In genomic region chr6:41062746-41063145, GRCm38 (mm10) we compare ENCODE assay signal across 28 mouse cellular contexts. TPM values are rescaled to one million over a fixed set of nuclear protein-coding genes. Genes with fewer than 3 reads are reported as not detected.
DNase-seq lines count a peak whose midpoint lies in the region; ATAC-seq lines count a peak whose summit lies in the region.
"Had no signal": no experiment of that assay in that cellular context is flagged by ENCODE, and none has a peak within 500 bp of the region (broad histone marks: within the 10 kb centered on the region; RNA-seq: fewer than 3 reads in every experiment).

No protein-coding gene starts in this region.

- H3K9me3 ChIP-seq in heart, embryonic 16.5 days (replicated peaks; ENCODE audit: control insufficient read depth, low read length), result no peaks in the 10 kb centered on the region
- H3K9me3 ChIP-seq: embryonic facial prominence, embryonic 15.5 days; heart, embryonic 13.5 days; hindbrain, embryonic 13.5 days; limb, embryonic 12.5 days; liver, embryonic 13.5 days; lung, embryonic 15.5 days; midbrain, embryonic 15.5 days; neural tube, embryonic 13.5 days had no signal

- H3K4me2 ChIP-seq in heart, embryonic 16.5 days (ENCODE audit: low read depth, low read length), result no peak overlapping the region
- H3K4me2 ChIP-seq: embryonic facial prominence, embryonic 15.5 days; heart, embryonic 13.5 days; hindbrain, embryonic 13.5 days; limb, embryonic 12.5 days; liver, embryonic 13.5 days; lung, embryonic 15.5 days; midbrain, embryonic 15.5 days; neural tube, embryonic 13.5 days had no signal

- no peak for DNase-seq in heart, adult 9 months (ENCODE audit: low spot score in 2 of 2)
- DNase-seq in thymus, postnatal 14 days, result peak; percentile 25
- no peak for DNase-seq in thymus, postnatal 25 days
- DNase-seq in adrenal gland, postnatal 4 days (ENCODE audit: low spot score in 2 of 2), result no peak
- DNase-seq in spleen, postnatal 4 days (ENCODE audit: low spot score in 2 of 2), result no peak
- DNase-seq: adrenal gland, postnatal 10 days; cerebellum, adult 2 months; gastrocnemius, postnatal 10 days; heart, adult 18-20 months; kidney, adult 8-10 months; kidney, postnatal 10 days; liver, embryonic 13.5 days; lung, postnatal 36 days; right cerebral cortex, postnatal 4 days had no signal

- H3K27ac ChIP-seq in heart, embryonic 16.5 days (ENCODE audit: low read length), result peak overlapping the region; percentile 13; the same call in 1 of the 2 replicates
- H3K27ac ChIP-seq: embryonic facial prominence, embryonic 15.5 days; heart, embryonic 13.5 days; hindbrain, embryonic 13.5 days; limb, embryonic 12.5 days; liver, embryonic 13.5 days; lung, embryonic 15.5 days; midbrain, embryonic 15.5 days; neural tube, embryonic 13.5 days had no signal

- ATAC-seq in heart, embryonic 16.5 days (replicated peaks; ENCODE audit: extremely low read depth, insufficient read depth, low FRiP score), result no peak
- ATAC-seq in inflammation-experienced regulatory T-cells, adult 6 months, result peak; percentile 23
- ATAC-seq: forebrain, embryonic 14.5 days; midbrain, embryonic 15.5 days had no signal

- no peak overlapping the region for H3K4me3 ChIP-seq in heart, embryonic 16.5 days (ENCODE audit: low read length)
- H3K4me3 ChIP-seq: embryonic facial prominence, embryonic 15.5 days; heart, embryonic 13.5 days; hindbrain, embryonic 13.5 days; limb, embryonic 12.5 days; liver, embryonic 13.5 days; lung, embryonic 15.5 days; midbrain, embryonic 15.5 days; neural tube, embryonic 13.5 days had no signal

- no peaks in the 10 kb centered on the region for H3K36me3 ChIP-seq in heart, embryonic 16.5 days (ENCODE audit: control insufficient read depth, insufficient read depth)
- H3K36me3 ChIP-seq: embryonic facial prominence, embryonic 15.5 days; heart, embryonic 13.5 days; hindbrain, embryonic 13.5 days; limb, embryonic 12.5 days; liver, embryonic 13.5 days; lung, embryonic 15.5 days; midbrain, embryonic 15.5 days; neural tube, embryonic 13.5 days had no signal

- H3K4me1 ChIP-seq in heart, embryonic 16.5 days (ENCODE audit: control insufficient read depth, insufficient read depth, low read length), result peaks cover 3% of the 10 kb centered on the region; the same call in 1 of the 2 replicates
- H3K4me1 ChIP-seq: embryonic facial prominence, embryonic 15.5 days; hindbrain, embryonic 13.5 days; limb, embryonic 12.5 days; liver, embryonic 13.5 days; lung, embryonic 15.5 days; midbrain, embryonic 15.5 days; neural tube, embryonic 13.5 days had no signal

- no peaks in the 10 kb centered on the region for H3K27me3 ChIP-seq in heart, embryonic 16.5 days (ENCODE audit: control insufficient read depth, insufficient read depth, low read length)
- H3K27me3 ChIP-seq: embryonic facial prominence, embryonic 15.5 days; heart, embryonic 13.5 days; hindbrain, embryonic 13.5 days; limb, embryonic 12.5 days; liver, embryonic 13.5 days; lung, embryonic 15.5 days; midbrain, embryonic 15.5 days; neural tube, embryonic 13.5 days had no signal

- no peak overlapping the region for H3K9ac ChIP-seq in heart, embryonic 16.5 days (ENCODE audit: low read length)
- H3K9ac ChIP-seq: embryonic facial prominence, embryonic 15.5 days; heart, embryonic 13.5 days; hindbrain, embryonic 13.5 days; limb, embryonic 12.5 days; liver, embryonic 13.5 days; lung, embryonic 15.5 days; midbrain, embryonic 15.5 days; neural tube, embryonic 13.5 days had no signal

- 52% methylated on average over 3 of the region's 3 CpGs for WGBS in heart, embryonic 16.5 days

RNA-seq across cellular contexts. Expression of gene 2210010C04Rik, which starts 27.4 kb away (rescaled TPM):
- not detected in 2 replicates for polyA plus RNA-seq in heart, embryonic 16.5 days (2015; fragmentation: Nextera tagmentation; extraction: Ambion mirVana)
- polyA plus RNA-seq in inflammation-experienced regulatory T-cells, adult 6 months (2017; shearing (Covaris generic)), result under 1 TPM; 0.26 to 0.33 (median 0.31) TPM
- total RNA-seq in adrenal gland, postnatal 4 days (2021), result 100 to 1,000 TPM in 1 of 2 experiments, not detected in 1; 358 TPM
- total RNA-seq: adrenal gland, postnatal 10 days; gastrocnemius, postnatal 10 days; heart, adult 18-20 months; heart, postnatal 25 days; layer of hippocampus, postnatal 25 days; left cerebral cortex, postnatal 14 days; MEL had no signal
- polyA plus RNA-seq: cerebellum, adult 2 months; embryonic facial prominence, embryonic 15.5 days; forebrain, embryonic 14.5 days; heart, embryonic 13.5 days; hindbrain, embryonic 13.5 days; limb, embryonic 12.5 days; liver, embryonic 13.5 days; lung, embryonic 15.5 days; midbrain, embryonic 15.5 days; neural tube, embryonic 13.5 days had no signal
